Mouse (Mus musculus): ENCODE measurements around the gene Proser1. TPM values are rescaled to one million over a fixed set of nuclear protein-coding genes. Genes with fewer than 3 reads are reported as not detected.

Gene Proser1
- total RNA-seq, 1 experiment from 2014 or later = 9.2 TPM

- peak; percentile 53 to 74; a peak in 3 of 4 replicates for ATAC-seq (replicated peaks in 1 of 2; ENCODE audit: insufficient read depth in 1 of 2, low FRiP score in 2 of 2, low TSS enrichment in 1 of 2, low read depth in 1 of 2, poor library complexity in 2 of 2, severe bottlenecking in 2 of 2)
These were observed 39.0 kb downstream of the Proser1 start for GRCm38 (mm10) chr3:53502428-53502827.

- ATAC-seq (replicated peaks in 1 of 2; ENCODE audit: insufficient read depth in 1 of 2, low FRiP score in 2 of 2, low TSS enrichment in 1 of 2, low read depth in 1 of 2, poor library complexity in 2 of 2, severe bottlenecking in 2 of 2) = no peak
These were observed 49.6 kb downstream of the Proser1 start for GRCm38 (mm10) chr3:53513096-53513495.

- ATAC-seq (replicated peaks in 1 of 2; ENCODE audit: insufficient read depth in 1 of 2, low FRiP score in 2 of 2, low TSS enrichment in 1 of 2, low read depth in 1 of 2, poor library complexity in 2 of 2, severe bottlenecking in 2 of 2) = no peak
These were observed 51.0 kb downstream of the Proser1 start for GRCm38 (mm10) chr3:53514221-53515065.

- no peak for ATAC-seq (replicated peaks in 1 of 2; ENCODE audit: insufficient read depth in 1 of 2, low FRiP score in 2 of 2, low TSS enrichment in 1 of 2, low read depth in 1 of 2, poor library complexity in 2 of 2, severe bottlenecking in 2 of 2)
These were observed 59.3 kb downstream of the Proser1 start for GRCm38 (mm10) chr3:53522794-53523193.

GRCm38 (mm10) chr3:53525737-53526136 is 62.3 kb downstream of the Proser1 start:
- peak; percentile 77 to 78 for ATAC-seq (replicated peaks in 1 of 2; ENCODE audit: insufficient read depth in 1 of 2, low FRiP score in 2 of 2, low TSS enrichment in 1 of 2, low read depth in 1 of 2, poor library complexity in 2 of 2, severe bottlenecking in 2 of 2)

- no peak for ATAC-seq (replicated peaks in 1 of 2; ENCODE audit: insufficient read depth in 1 of 2, low FRiP score in 2 of 2, low TSS enrichment in 1 of 2, low read depth in 1 of 2, poor library complexity in 2 of 2, severe bottlenecking in 2 of 2)
These were observed 66.8 kb downstream of the Proser1 start for GRCm38 (mm10) chr3:53530305-53530704.

Other genes with a start within 250 kb of the Proser1 start
- 9.7 and 10.3 TPM in 2 replicates for gene Nhlrc3, start 334 bp upstream of the Proser1 start, total RNA-seq (2017)
- not detected in 2 replicates for gene Stoml3, start 25.0 kb downstream of the Proser1 start, total RNA-seq (2017)
- not detected in 2 replicates for gene Frem2, start 193.7 kb downstream of the Proser1 start, total RNA-seq (2017)